Mouse (Mus musculus): ENCODE results near the gene Bach2.

GRCm38 (mm10) chr4:32231258-32232055 lies 7.1 kb upstream of the Bach2 start:
- TF ChIP-seq CTCF (conservative IDR thresholded peaks at IDR 0.05; ENCODE audit: low read length) = no peak
- no peak for TF ChIP-seq NANOG (IDR thresholded peaks at IDR 0.05; ENCODE audit: borderline replicate concordance, low read length)
- TF ChIP-seq POU5F1 (IDR thresholded peaks at IDR 0.05; ENCODE audit: borderline replicate concordance, low read length) = no peak

Measured in E14TG2a.4 (cell line).